Mouse (Mus musculus) embryonic fibroblast, embryonic 13.5 days (primary cell): ENCODE data around the gene Gpr152. TPM values are rescaled to one million over a fixed set of nuclear protein-coding genes. Genes with fewer than 3 reads are reported as not detected.
"Not testable (repeated sequence)": the region's sequence is repeated elsewhere in the genome, so short reads cannot be mapped to it uniquely, and the experiment has no call there.

Experiments
- H3K27ac ChIP-seq: 2 replicates; pipeline ENCODE4 v1.5.1; 2012; ENCODE audit warnings: low read length, control low read depth, inconsistent platforms; ENCODE audit not compliant: insufficient read depth
- H3K4me1 ChIP-seq: 2 replicates; pipeline ENCODE4 v1.6.1; 2011; ENCODE audit warnings: low read length; ENCODE audit not compliant: control insufficient read depth, insufficient read depth
- H3K4me3 ChIP-seq: 2 replicates; pipeline ENCODE4 v1.5.1; 2011; ENCODE audit warnings: mild to moderate bottlenecking, control low read depth, low read length; ENCODE audit not compliant: insufficient read depth
- CTCF ChIP-seq: IDR thresholded peaks from 2 replicates; pipeline ENCODE4 v1.5.1; 2011; ENCODE audit warnings: mild to moderate bottlenecking, control low read depth, low read length, moderate library complexity, borderline replicate concordance; ENCODE audit not compliant: insufficient read depth
- POLR2A ChIP-seq: IDR thresholded peaks from 2 replicates; pipeline ENCODE4 v1.6.1; 2011; ENCODE audit warnings: low read depth, mild to moderate bottlenecking, control low read depth, low read length, moderate library complexity
- polyA plus RNA-seq: library from polyadenylated mRNA; stranded (reverse); fragments of >200 nt; gene quantifications from 2 replicates; pipeline ENCODE4 v1.2.4, GENCODE M21; 2011; ENCODE audit warnings: low read depth; ENCODE audit not compliant: missing spikeins, insufficient read length

Gpr152 gene
- polyA plus RNA-seq, 1 experiment: not detected

DNA sequence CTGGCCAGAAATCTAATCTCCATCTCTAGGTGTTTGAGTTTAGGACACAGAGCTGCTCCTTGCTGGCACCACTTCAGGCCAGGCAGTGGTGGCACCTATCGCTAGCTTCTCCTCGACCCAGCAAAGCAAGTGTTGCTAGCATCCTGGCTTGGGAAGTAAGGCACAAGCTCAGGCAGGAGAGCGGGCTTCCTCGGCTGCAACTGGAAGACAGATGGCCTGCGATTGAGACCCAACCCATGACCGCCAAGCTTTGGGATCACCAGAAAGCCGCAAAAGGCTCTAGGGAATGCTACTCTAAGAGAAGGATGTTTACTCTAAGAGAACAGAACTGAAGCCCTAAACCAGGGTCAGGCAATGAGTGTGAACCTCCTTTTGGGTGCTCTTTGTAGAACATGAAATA, 10.1 kb upstream of the Gpr152 start:
- TF ChIP-seq POLR2A (no peak), CTCF (no peak)
- Histone ChIP-seq H3K4me1 (peaks cover 3% of the 10 kb centered on the region; the same call in 1 of the 2 replicates), H3K27ac (no peak overlapping the region)

DNA sequence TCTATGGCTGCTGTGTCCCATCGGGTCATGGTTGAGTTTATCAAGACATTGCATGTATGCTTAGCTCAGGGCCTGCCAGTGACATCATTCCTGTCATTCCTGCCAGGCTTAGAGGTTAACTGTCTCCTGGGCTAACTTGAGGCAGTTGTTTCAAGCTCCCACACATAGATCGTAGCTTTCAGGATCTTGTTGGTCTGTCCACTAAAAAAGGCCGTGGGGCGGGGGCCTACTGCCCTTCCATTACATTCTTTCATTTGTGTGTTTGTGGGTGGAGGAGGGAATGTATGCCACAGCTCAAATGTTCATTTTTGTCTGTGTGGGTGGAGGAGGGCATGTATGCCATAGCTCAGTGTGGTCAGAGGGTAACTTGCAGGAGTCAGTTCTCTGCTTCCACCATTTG, 9.5 kb upstream of the Gpr152 start:
- TF ChIP-seq CTCF: no peak
- peaks cover 5% of the 10 kb centered on the region; the same call in 1 of the 2 replicates for H3K4me1 ChIP-seq
- peak overlapping the region; percentile 41; the same call in 1 of the 2 replicates for H3K27ac ChIP-seq
- no peak overlapping the region for H3K4me3 ChIP-seq

More for the DNA sequence above, 10.1 kb upstream of the Gpr152 start:
- no peak overlapping the region for H3K4me3 ChIP-seq

DNA sequence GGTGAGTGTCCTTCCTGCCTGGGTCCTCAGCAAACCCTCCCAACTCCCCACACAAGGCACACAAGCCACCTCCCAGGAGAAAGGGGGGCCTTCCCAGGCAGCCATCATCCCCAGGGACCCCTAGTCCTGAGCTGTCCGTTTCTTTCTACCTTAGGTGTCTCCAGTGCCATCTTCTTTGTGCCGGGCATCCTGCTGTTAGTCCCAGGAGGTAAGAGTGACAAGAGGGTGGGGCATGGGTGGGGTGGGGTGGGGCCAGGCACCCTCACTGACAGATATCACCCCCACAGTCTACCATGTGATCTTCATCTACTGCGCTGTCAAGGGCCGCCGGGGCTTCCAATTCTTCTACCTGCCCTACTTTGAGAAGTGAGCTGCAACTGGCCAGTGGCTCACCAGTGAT, 8.5 kb upstream of the Gpr152 start:
- Histone ChIP-seq H3K4me3 (no peak overlapping the region), H3K27ac (no peak overlapping the region), H3K4me1 (peaks cover 5% of the 10 kb centered on the region; the same call in 1 of the 2 replicates)
- TF ChIP-seq CTCF (no peak), POLR2A (no peak)

DNA sequence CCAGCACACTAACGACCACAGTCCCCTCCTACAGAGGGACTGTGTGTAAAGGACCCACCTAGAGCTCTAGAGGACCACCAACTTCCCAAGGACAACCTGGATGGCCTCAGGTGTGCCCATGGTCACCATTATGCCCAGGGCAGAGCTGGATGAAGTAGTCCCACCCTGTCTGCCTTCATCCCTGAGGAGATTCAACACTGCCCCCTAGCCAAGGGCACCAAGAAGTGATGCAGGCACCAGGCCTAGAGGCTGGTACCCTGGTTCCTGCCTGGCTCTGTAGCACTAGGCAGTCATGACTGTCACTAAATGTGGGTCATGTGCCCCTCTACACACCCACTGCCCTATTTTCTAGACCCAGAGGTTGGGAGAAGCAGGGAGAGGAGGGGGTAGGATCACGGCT, 7.8 kb upstream of the Gpr152 start:
- no peak overlapping the region for H3K4me3 ChIP-seq
- H3K4me1 ChIP-seq: peaks cover 5% of the 10 kb centered on the region; the same call in 1 of the 2 replicates
- no peak overlapping the region for H3K27ac ChIP-seq
- TF ChIP-seq POLR2A (no peak), CTCF (0 out of 2 replicates have a peak, but pooled peaks have one; percentile 20)

DNA sequence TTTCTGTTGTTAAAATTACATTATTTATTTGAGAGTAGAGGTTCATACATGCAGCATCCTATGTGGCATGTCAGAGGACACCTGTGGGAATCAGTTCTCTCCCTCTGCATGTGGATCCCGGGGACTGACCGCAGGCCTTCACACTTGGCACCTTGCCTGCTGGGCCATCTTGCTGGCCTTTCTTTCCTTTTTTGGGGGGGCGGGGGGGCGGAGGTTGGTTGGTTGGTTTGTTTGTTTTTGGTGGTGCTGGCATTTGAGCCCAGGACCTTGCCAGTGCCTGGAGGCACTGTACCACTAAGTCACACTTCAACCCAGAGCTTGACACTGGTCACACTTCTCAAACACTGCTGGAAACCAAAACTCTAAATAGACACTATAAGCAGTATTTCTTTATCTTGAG, 5.2 kb upstream of the Gpr152 start:
- Histone ChIP-seq H3K4me3 (no peak overlapping the region), H3K27ac (no peak overlapping the region; the same call in 1 of the 2 replicates)
- no peak for TF ChIP-seq POLR2A
- no peak for TF ChIP-seq CTCF

DNA sequence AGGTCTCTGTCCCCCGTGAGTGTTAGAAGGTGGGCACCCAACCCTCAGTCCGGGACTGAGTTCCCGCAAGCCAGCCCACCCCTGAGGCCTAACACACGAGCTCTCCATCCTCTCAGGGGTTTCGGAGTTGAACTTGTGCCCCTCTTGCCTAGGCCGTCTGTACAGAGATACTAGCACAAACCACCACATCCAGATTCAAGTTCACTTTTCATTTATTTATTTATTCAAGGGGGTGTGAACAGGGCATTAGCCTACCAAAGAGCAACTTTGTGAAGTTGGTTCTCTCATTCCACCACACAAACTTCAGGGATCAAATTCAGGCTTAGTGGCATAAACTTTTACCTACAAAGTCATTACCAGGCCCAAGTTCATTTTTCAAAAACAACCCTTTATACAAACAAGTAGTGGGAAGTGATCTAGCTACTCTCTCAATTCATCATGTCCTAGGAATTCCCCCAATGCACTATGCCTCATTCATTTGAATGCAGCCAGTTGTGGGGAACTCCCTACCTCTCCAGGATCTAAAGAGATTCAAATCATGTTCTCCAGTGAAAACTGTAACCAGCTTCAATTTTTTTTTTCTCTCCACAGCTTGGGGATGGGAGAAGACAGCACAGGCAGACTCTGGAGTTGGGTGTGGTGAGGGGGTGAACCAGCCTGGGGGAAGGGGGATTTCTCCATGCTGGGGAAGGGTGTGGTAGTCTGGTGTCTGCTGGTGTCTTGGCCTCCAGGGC, 4.2 kb upstream of the Gpr152 start:
- H3K4me1 ChIP-seq, H3K4me3 ChIP-seq: not testable (repeated sequence)
- H3K27ac ChIP-seq: peak overlapping the region; percentile 16; the same call in 1 of the 2 replicates

More for the DNA sequence above, 5.2 kb upstream of the Gpr152 start:
- peaks cover 5% of the 10 kb centered on the region; the same call in 1 of the 2 replicates for H3K4me1 ChIP-seq

DNA sequence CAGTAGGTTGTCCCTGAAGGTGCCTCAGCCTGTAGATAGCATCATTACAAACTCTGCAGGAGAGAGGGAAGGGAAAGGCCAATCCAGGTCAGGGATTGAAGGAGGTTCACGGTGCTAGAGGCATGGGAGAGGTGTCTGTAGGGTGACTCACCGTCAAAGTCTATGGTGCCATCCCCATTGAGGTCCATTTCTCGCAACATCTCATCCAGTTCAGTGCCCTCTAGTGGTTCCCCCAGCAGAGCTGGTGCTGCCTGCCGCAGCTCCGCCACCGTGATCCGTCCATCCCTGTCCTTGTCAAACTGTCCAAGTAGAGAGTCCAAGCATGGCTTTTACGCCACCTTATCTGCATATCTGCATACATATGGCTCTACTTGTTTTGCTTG, 3.6 kb upstream of the Gpr152 start:
- H3K4me3 ChIP-seq, H3K4me1 ChIP-seq, H3K27ac ChIP-seq: not testable (repeated sequence)

DNA sequence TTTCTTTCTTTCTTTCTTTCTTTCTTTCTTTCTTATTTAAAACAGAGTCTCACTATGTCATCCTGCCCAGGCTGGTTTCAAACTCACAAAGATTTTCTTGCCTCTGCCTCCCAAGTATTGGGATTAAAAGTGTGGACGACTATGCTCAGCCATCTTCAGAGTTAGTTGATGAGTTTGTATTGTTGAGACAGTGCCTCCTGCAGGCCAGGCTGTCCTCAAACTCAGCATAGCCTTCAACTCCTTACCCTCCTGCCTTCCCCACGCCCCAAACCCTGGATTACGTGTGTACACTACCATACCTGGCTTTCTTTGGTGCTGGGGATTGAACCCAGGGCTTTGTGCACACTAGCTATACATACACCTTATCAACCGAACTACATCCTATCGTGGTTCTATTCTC, 3.1 kb upstream of the Gpr152 start:
- TF ChIP-seq POLR2A: no peak
- no peak overlapping the region for H3K27ac ChIP-seq
- H3K4me3 ChIP-seq: no peak overlapping the region
- peaks cover 2% of the 10 kb centered on the region; the same call in 1 of the 2 replicates for H3K4me1 ChIP-seq

DNA sequence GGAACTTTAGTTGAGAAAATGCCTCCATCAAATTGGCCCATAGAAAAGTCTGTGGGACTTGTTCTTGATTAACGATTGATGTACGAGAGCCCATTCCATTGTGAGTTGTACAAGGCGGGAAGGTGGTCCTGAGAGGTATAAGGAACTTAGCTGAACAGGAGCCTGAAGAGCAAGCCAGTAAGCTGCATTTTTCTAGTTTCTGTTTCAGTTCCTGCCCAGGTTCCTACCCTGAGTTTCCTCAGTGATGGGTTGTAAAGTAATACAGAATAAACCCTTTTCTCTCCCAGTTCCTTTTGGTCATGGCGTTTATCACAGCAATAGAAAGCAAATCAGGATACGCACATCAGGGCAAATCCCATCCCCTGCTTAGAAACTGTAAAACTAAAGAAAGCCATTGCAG, 1.7 kb upstream of the Gpr152 start:
- Histone ChIP-seq H3K4me1 (peaks cover 2% of the 10 kb centered on the region; the same call in 1 of the 2 replicates), H3K27ac (no peak overlapping the region), H3K4me3 (no peak overlapping the region)
- no peak for TF ChIP-seq CTCF
- no peak for TF ChIP-seq POLR2A

DNA sequence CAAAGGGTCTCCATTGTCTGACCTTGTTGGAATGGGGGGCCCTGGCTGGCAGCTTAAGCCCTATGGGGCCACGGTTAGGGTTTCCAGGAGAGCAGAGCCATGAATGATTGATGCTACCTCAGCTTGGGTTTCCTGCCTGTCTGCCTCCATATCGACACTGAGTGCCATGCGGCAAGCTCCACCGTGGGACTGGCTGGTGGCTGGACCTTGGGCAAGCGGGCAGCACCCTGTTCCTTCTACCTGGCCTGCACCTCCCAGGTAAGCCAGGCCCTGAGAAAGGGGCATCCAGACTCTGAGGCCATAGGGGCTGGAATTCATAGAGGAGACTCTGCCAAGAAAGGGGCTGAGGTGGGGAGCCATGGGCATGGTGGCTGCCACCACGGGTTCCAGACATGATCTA, 560 bp downstream of the Gpr152 start:
- Histone ChIP-seq H3K4me1 (no peaks in the 10 kb centered on the region), H3K4me3 (no peak overlapping the region), H3K27ac (no peak overlapping the region)
- TF ChIP-seq POLR2A: no peak
